Mouse (Mus musculus) heart, adult 2 months (tissue): ENCODE measurements around the gene Hspa1l.

Source experiments
- CTCF ChIP-seq: fragments of 200-600 bp; IDR thresholded peaks from 2 replicates; pipeline ENCODE4 v1.8.1; 2022; ENCODE audit warnings: antibody characterized with exemption, mild to moderate bottlenecking, moderate library complexity
- EP300 ChIP-seq: fragments of 200-500 bp; IDR thresholded peaks from 2 replicates; pipeline ENCODE4 v1.6.1; 2011; ENCODE audit warnings: low read depth, low read length, control low read depth; ENCODE audit not compliant: insufficient read depth

DNA sequence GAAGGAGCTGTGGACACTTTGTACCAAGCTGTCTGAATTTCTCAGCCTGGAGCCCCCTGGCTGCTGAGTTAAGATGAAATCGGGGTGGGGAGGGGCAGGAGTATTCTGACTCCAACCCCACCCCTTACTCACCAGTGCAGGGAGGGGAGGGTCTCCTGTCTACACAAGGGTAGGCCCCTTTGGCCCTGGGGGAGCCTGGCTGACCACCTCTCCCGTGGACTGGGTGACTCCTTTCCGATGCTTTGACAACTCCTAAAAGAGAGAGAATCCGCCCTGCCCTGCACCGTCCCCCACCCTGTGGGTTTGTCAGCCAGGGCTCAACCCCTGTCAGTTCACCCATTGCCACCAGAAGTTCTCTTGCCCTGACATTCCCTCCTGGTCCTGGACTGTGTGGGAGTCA, 53.7 kb downstream of the Hspa1l start:
- TF ChIP-seq EP300 (no peak), CTCF (no peak)
